Mouse (Mus musculus) forebrain, embryonic 14.5 days (tissue): ENCODE measurements at regions not wholly inside any gene's neighbourhood (a gene's known extent, or its start where the extent isn't known, plus 50 kb on each side); places are given as distances from the start of the nearest gene placed in this dataset.
"Not testable (repeated sequence)": the region's sequence is repeated elsewhere in the genome, so short reads cannot be mapped to it uniquely, and the experiment has no call there.

Experiments used
- ATAC-seq: fragments of 200-750 bp; cut with Nextera tagmentation; 2 replicates; pipeline ENCODE4 v1.8.0; 2017; ENCODE audit warnings: mild to moderate bottlenecking, moderate library complexity
- DNase-seq: peaks from one replicate; pipeline ENCODE4 v3.0.0-alpha.2; 2015; ENCODE audit warnings: low spot score
- H3K27ac ChIP-seq: fragments of 300-500 bp; sonication (generic); 2 replicates; pipeline ENCODE4 v1.5.1; 2014; ENCODE audit warnings: low read depth, mild to moderate bottlenecking, control low read depth, low read length, moderate library complexity
- H3K27me3 ChIP-seq: fragments of 300-500 bp; sonication (generic); replicated peaks from 2 replicates; pipeline ENCODE4 v1.6.1; 2014; ENCODE audit warnings: low read length, control low read depth, mixed read lengths; ENCODE audit not compliant: control insufficient read depth, insufficient read depth
- H3K36me3 ChIP-seq: fragments of 300-500 bp; sonication (generic); 2 replicates; pipeline ENCODE4 v1.6.1; 2014; ENCODE audit warnings: low read length, control low read depth; ENCODE audit not compliant: control insufficient read depth, insufficient read depth
- H3K4me1 ChIP-seq: fragments of 300-500 bp; sonication (generic); 2 replicates; pipeline ENCODE4 v1.6.1; 2014; ENCODE audit warnings: antibody characterized with exemption, low read length, control low read depth; ENCODE audit not compliant: control insufficient read depth, insufficient read depth
- H3K4me2 ChIP-seq: fragments of 300-500 bp; sonication (generic); 2 replicates; pipeline ENCODE4 v1.6.1; 2014; ENCODE audit warnings: mild to moderate bottlenecking, control low read depth, low read length
- H3K4me3 ChIP-seq: fragments of 300-500 bp; sonication (generic); 2 replicates; pipeline ENCODE4 v1.5.1; 2014; ENCODE audit warnings: low read depth, low read length, control low read depth
- H3K9ac ChIP-seq: fragments of 300-500 bp; sonication (generic); 2 replicates; pipeline ENCODE4 v1.6.1; 2014; ENCODE audit warnings: mild to moderate bottlenecking, low read length, control low read depth, moderate library complexity
- H3K9me3 ChIP-seq: fragments of 300-500 bp; sonication (generic); replicated peaks from 2 replicates; pipeline ENCODE4 v1.6.1; 2016; ENCODE audit warnings: low read length, control low read depth, mixed read lengths; ENCODE audit not compliant: control insufficient read depth
- WGBS: fragments of 180-500 bp; shearing (Covaris S2); extraction: QIAGEN DNeasy Blood & Tissue Kit; methylation state at CpG from one replicate; pipeline ENCODE4 v1.1.7; 2014; 5-methylcytosine and 5-hydroxymethylcytosine counted together

DNA sequence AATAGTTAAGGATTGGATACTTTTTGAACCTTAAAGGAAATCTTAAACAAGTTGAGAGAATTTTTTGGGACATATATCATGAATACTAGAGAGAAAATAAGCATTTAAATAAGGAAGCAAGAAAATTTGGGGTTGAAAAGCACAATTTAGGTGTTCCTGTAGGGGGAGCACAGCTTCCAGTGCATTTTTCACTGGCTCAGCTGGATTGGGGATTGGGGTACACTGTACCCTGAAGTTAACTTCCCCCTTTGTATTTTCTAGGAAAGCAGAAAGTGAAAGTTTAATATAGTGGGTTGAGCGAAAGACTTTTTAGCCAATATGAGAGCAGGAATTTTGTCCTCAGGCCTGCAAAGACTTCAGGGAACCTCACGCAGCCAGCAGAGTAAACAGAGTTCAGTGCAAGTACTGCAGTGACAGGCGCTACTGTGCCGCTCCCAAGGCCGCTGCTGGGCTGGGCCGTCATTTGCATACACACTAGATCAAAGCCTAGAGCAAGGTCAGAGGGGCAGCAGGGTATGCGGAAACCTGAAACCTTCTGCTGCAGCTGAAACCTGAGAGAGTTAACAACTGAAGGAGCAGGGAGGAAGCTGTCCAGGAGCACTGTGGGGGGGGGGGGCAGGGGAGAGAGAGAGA lies 1111.4 kb downstream of the H2al1n start:
- Histone ChIP-seq H3K36me3 (no peaks in the 10 kb centered on the region), H3K9ac (no peak overlapping the region), H3K4me2 (no peak overlapping the region), H3K27me3 (no peaks in the 10 kb centered on the region), H3K4me3 (no peak overlapping the region), H3K9me3 (no peaks in the 10 kb centered on the region), H3K4me1 (no peaks in the 10 kb centered on the region), H3K27ac (no peak overlapping the region)
- ATAC-seq, result peak; percentile 66; the same call in 1 of the 2 replicates
- peak; percentile 29 for DNase-seq
- 23% methylated on average over 7 of the region's 7 CpGs for WGBS

- Histone ChIP-seq H3K4me1 (no peaks in the 10 kb centered on the region), H3K9ac (no peak overlapping the region), H3K27ac (no peak overlapping the region), H3K4me2 (no peak overlapping the region), H3K36me3 (no peaks in the 10 kb centered on the region), H3K9me3 (no peaks in the 10 kb centered on the region), H3K4me3 (no peak overlapping the region), H3K27me3 (no peaks in the 10 kb centered on the region)
- ATAC-seq (no peak), DNase-seq (no peak)
- 62% methylated on average over 5 of the region's 5 CpGs for WGBS
These were observed 1112.0 kb downstream of the H2al1n start for GRCm38 (mm10) chrX:15322958-15323357.

DNA sequence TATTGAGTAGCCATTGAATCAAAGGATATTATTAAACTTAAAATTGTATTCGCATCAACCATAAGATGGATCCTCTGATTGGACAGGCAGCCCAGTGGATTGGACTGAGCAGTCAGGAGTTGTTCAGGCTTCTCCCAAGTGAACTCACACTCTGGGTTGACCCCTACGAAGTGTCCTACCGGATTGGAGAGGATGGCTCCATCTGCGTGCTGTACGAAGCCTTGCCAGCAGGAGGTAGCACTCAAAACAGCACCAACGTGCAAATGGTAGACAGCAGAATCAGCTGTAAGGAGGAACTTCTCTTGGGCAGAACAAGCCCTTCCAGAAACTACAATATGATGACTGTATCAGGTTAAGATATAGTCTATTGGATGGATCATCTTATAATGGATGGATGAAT lies 1154.2 kb downstream of the H2al1n start:
- not testable (repeated sequence) for H3K27me3 ChIP-seq, H3K4me2 ChIP-seq, DNase-seq, H3K9me3 ChIP-seq, H3K4me3 ChIP-seq, H3K4me1 ChIP-seq, ATAC-seq, H3K36me3 ChIP-seq, H3K27ac ChIP-seq, H3K9ac ChIP-seq
- WGBS, result 87% methylated on average over 6 of the region's 6 CpGs
